Mouse (Mus musculus): ENCODE results near the gene Gm5934. TPM values are rescaled to one million over a fixed set of nuclear protein-coding genes. Genes with fewer than 3 reads are reported as not detected.
"Not testable (repeated sequence)": the region's sequence is repeated elsewhere in the genome, so short reads cannot be mapped to it uniquely, and the experiment has no call there.

Gm5934 gene
- not detected in 2 replicates for polyA plus RNA-seq (2015; fragmentation: Nextera tagmentation; extraction: Ambion mirVana)

GRCm38 (mm10) chrX:24500660-24501059 lies at the start of gene Gm5934:
TSS of gene Gm5934 (minus strand) at chrX:24500760.
- 73% methylated on average over 5 of the region's 5 CpGs for WGBS
- ATAC-seq (ENCODE audit: insufficient number of reproducible peaks, insufficient read depth, low FRiP score, low TSS enrichment, low read depth); H3K27me3 ChIP-seq; H3K4me3 ChIP-seq; H3K27ac ChIP-seq; H3K4me1 ChIP-seq; H3K9me3 ChIP-seq; H3K4me2 ChIP-seq; H3K36me3 ChIP-seq; H3K9ac ChIP-seq: not testable (repeated sequence)

Other genes with a start within 250 kb of the Gm5934 start
- gene Gm4297, start 74.1 kb upstream of the Gm5934 start, polyA plus RNA-seq (2015; fragmentation: Nextera tagmentation; extraction: Ambion mirVana) = not detected in 2 replicates

Measured in embryonic facial prominence, embryonic 13.5 days (tissue).